Mouse (Mus musculus) kidney, adult 11 months (tissue): Measurements from ENCODE around the gene Strip1.

Experiments used
- DNase-seq: peaks from one replicate; pipeline ENCODE4 v3.0.0; 2022

Gene Strip1

GRCm38 (mm10) chr3:107631523-107631958 is at the start of gene Strip1:
Gene Strip1 (minus strand): TSS chr3:107631694.
- peak; percentile 95 for DNase-seq

- DNase-seq: peak; percentile 31
Observed at GRCm38 (mm10) chr3:107680790-107681576, 49.5 kb upstream of the Strip1 start.

GRCm38 (mm10) chr3:107671509-107671908 is 40.0 kb upstream of the Strip1 start:
- no peak for DNase-seq

DNA sequence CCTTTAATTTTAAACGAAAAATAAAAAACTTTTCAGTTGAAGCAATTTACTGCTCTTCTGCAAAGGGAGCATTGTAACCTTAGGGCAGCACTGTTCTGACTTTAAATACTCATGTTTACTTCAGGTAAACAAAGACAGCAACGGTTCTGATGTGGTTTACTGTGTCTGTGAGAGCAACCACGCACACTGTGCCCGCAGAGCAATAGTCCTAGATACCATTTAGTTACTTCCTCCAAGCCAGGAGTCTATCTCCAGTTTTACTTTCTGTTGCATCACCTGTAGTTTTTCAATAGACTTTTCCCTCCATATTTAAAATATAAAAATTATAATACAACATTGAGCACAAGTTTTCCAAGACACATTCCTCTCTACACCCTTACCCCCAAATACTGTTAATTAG is 39.0 kb upstream of the Strip1 start:
- DNase-seq: no peak

DNA sequence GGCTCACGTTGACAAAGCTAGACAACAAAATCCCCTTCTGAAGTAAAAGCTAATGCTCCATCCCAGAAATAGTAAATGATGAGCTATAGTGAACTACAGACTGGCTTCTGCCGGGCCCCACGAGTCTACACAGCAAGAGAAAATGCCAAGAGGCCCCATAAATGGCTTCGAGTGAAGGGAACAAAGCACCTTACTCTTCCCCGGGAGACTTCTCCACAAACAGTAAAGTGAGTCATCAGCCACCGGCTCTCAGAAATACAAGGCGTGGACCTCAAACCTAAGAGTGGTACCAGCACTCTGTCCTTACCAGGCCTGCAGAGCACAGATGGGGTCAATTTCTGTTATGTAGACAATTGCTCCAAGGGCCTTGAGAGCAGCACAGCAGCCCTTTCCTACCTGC is 37.3 kb upstream of the Strip1 start:
- no peak for DNase-seq

- DNase-seq: peak; percentile 52
Observed at GRCm38 (mm10) chr3:107667426-107667825, 35.9 kb upstream of the Strip1 start.

DNA sequence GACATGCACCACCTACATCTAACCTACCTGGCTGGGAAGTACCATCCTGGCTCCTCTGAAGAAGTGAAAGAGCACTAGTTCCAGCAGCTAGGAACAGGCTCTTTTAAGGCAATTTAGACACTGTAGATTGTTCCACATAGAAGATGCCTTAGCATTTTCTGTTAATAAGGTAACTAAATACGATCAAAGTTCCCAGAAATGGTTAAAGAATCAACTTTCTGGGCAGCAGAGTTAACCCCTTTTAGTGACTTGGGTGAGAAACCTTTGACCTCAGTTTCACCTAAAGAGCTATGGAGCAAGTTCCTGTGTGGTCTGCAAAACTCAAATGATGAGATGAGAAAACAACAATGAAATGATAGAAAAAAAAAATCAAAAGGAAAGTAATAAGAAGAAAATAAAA is 33.1 kb upstream of the Strip1 start:
- peak; percentile 31 for DNase-seq

- DNase-seq: no peak
Observed at GRCm38 (mm10) chr3:107659000-107659399, 27.5 kb upstream of the Strip1 start.

DNA sequence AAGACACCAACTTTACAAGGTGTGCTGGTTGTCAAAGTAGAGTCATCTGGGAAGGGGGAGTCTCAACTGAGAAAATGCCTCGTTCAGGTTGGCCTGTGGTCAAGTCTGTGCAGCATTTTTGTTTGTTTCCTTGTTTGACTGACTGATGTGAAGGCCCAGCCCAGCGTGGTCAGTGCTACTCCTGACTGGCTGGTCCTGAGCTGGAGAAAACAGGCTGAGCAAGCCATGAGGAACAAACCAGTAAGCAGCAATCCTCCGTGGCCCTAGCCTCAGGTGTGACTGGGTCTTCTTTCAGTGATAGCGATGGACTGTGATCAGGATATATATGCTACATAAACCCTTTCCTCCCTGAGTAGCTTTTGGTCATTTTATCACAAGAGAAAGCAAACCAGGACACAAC is 25.4 kb upstream of the Strip1 start:
- DNase-seq: no peak

DNA sequence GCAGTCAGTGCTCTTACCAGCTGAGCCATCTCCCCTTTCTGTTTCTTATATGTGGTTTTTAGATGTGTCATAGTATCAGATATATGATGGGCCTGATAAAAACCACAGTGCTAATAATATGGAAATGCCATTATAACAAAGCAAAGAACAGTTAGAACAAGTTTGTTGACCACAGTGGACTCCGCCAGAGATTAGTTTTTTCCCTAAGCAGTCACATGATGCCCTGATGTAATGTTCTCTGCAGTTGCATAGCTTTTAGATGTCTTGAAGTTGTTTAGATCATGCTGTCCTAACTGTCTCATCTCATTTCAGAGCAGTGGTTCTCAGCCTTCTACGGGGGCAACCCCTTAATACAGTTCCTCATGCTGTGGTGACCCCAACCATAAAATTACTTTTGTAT is 24.7 kb upstream of the Strip1 start:
- DNase-seq: no peak

DNA sequence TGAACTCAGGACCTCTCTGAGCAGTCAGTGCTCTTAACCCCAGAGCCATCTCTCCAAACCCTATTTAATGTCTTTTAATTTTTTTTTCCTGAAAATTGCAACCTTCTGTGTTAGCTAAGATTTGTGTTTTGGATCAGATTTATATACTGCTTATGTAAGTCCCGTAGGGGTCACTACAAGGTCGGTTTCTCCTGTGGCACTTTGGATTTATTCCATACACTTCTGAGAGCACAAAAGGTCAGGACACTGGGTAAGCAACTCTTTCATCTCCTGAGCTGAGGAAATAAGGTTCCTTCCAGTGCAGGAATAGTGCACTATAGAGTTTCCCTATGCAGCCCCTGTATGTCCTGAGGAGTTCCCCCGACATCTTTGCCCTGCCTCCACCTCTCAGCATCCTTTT is 24.0 kb upstream of the Strip1 start:
- no peak for DNase-seq

DNA sequence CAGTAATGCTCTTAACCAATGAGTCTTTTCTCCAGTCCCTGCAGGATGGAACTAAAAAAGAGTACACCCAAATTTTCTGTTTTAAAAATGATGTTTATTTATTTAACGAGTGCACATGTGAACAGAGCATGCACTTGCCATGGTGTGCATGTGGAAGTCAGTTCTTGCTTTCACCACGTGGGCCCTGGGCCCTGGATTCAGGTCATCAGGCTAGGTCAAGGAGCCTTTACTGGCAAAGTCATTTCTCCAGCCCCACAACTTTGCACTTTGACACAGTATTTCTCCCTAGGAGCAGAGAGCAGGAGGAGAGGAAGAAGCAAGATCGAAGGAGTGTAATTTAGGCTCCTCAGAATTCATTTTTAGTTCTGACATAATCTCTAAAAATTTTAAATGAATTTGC is 23.4 kb upstream of the Strip1 start:
- peak; percentile 42 for DNase-seq

GRCm38 (mm10) chr3:107652968-107653367 is 21.5 kb upstream of the Strip1 start:
- no peak for DNase-seq

GRCm38 (mm10) chr3:107650276-107650675 is 18.8 kb upstream of the Strip1 start:
- DNase-seq: peak; percentile 49

DNA sequence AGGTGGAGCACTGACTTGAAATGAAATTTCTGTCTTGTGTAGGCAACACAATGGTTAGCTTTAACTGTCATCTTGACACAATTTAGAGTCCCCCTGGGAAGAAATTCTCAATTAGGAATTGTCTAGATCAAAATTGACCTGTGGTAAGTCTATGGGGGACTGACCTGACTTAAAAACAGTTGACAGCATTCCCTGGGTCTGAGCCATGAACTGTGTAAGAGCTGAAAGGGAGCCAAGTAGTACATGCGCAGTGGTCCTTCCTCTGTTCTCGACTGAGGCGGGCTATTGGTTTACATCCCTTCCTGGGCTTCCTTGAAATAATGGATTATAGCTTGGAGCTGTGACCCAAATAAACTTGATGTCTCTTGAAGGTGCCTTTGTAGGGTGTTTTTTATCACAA is 15.5 kb upstream of the Strip1 start:
- DNase-seq: no peak

GRCm38 (mm10) chr3:107637606-107638172 is 6.2 kb upstream of the Strip1 start:
- DNase-seq: no peak

DNA sequence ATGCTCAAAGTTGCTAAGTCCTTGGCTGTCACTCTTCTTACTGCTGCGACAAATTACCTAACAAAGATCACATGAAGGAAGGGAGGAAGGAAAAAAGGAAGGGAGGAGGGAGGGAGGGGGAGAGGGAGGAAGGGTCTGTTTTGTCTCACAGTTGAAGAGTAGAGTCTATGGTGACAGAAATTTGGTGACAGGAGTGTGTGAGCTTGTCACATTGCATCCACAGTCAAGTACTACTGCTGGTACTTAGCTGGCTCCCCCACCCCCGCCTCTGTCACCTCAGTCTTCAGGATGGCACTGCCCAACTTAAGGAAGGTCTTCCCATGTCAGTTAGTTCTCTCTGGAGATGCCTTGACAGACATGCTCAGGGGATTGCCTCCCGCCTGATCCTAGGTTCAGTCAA is 4.7 kb upstream of the Strip1 start:
- DNase-seq: no peak

GRCm38 (mm10) chr3:107635836-107636235 is 4.3 kb upstream of the Strip1 start:
- peak; percentile 0 for DNase-seq

- peak; percentile 2 for DNase-seq
Observed at GRCm38 (mm10) chr3:107633906-107634305, 2.4 kb upstream of the Strip1 start.

DNA sequence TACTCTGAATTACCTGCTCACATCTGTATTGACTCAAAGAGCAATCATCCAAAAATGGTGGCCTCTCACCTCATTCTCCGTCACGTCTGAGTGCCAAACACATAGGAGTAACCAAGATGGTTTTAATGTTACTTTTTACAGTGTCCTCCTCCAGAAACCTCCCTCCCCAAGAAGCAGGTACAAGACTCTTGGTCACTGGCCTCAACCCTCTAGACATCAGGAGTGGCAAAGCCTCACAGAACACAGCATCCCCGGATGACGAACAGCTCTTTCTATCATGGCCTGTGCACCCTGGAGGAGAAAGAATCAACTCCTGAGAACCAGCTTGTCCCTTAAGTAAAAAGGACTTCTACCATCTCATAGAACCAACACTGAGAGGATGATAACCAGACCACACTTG is 1.3 kb upstream of the Strip1 start:
- DNase-seq: peak; percentile 1

DNA sequence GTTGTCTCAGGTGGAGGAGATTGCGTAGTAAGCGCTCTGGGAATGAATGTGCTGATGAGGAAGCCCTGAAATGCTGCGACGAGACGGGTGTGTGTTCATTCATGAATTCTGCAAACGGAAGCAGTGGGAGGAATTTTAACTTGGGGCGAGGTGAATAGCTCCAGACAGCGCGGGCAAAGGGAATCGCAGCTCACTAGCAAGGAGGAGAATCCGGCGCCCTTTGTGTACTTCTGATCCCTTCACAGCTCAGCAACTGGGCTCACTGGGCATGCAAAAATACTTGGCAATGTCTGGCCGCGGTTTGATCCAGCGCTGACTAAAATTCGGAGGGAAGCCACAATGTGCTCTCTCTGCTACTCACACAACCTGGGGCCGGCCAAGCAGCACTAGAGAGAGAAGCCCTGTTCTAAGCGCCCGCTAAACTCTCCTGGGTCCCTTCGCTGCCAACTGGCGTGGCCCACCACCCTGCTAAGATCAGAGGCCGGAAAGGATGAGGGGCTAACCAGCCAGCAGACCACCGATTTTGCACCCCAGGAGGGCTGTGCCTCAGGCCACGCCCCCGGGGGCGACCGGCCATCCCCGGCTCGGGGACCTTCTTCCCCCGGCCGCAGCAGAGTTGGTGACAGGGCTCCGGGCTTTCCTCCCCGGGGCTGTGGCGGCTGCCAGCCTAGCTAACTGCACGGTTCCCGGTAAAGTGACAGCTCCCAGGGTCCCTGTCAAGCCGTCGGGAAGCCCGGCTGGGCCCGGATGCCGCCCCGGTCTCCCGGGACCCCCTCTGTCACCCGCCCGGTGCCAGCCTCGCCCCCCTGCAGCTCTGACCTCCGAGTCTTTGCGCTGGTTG is 592 bp downstream of the Strip1 start, which contains the start of gene Gm10961:
Gene Gm10961, plus strand, starts transcription at position 641 of the 841 bp plus-strand sequence.
- peak; percentile 77 for DNase-seq

DNA sequence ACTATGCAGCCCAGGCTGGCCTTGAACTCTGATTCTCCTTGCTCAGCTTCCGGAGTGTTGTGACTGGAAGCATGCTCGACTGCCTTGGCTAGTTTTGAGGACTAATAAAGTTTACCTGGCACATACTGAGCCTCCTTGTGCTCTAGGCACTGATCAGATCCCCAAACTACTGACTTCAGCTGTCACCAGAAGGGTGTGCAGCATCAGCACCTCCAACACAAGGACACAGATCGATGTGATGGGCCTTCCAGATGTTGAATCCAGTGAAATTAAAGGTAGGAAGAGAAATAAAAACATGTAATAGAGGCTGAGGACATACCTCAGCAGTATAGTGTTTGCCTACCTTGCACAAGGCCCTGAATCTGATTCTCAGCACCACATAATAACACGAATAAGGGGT is 2.1 kb downstream of the Strip1 start:
- peak; percentile 0 for DNase-seq

DNA sequence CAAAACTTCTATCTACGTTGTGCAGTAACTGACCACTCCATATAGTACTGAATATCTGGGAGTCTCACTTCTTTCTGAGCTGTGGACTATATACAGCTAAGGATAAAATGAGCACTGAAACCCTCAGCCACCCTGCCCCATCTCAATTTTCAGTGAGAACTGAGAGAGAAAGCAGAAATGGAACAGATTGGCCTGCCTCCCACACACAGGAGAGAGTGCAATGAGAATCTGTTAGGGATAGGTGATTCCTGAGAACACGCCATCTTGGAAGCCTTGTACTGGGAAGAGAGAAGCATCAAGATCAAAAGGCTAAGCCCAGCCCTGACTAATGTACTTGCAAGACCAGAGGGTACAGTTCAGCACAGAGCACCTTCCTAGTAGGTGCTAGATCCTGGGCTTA is 2.9 kb downstream of the Strip1 start:
- DNase-seq: peak; percentile 1

DNA sequence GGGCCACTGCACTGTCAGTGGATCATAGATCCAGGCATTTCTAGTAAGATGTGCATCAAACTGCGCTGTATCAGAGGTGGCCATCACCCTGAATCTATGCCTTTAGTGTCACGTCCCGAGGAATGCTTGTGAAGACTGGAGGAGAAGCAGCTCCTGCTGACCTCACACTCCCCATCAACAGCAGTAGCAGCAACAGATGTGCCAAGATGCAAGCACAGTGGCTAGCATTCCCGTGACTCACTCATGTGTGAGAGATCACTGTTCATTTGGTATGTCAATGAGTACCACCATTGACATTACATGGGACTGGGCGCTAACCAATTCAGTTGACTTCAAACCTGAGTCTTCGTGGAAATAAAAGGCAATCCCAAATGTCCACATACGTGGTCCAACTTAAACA is 3.9 kb downstream of the Strip1 start:
- peak; percentile 25 for DNase-seq
